Mouse (Mus musculus) embryonic fibroblast, embryonic 13.5 days (primary cell): ENCODE measurements around the gene Ino80e. TPM values are rescaled to one million over a fixed set of nuclear protein-coding genes. Genes with fewer than 3 reads are reported as not detected.

Experiments
- H3K27ac ChIP-seq: 2 replicates; pipeline ENCODE4 v1.5.1; 2012; ENCODE audit warnings: low read length, control low read depth, inconsistent platforms; ENCODE audit not compliant: insufficient read depth
- H3K4me1 ChIP-seq: 2 replicates; pipeline ENCODE4 v1.6.1; 2011; ENCODE audit warnings: low read length; ENCODE audit not compliant: control insufficient read depth, insufficient read depth
- H3K4me3 ChIP-seq: 2 replicates; pipeline ENCODE4 v1.5.1; 2011; ENCODE audit warnings: mild to moderate bottlenecking, control low read depth, low read length; ENCODE audit not compliant: insufficient read depth
- CTCF ChIP-seq: IDR thresholded peaks from 2 replicates; pipeline ENCODE4 v1.5.1; 2011; ENCODE audit warnings: mild to moderate bottlenecking, control low read depth, low read length, moderate library complexity, borderline replicate concordance; ENCODE audit not compliant: insufficient read depth
- POLR2A ChIP-seq: IDR thresholded peaks from 2 replicates; pipeline ENCODE4 v1.6.1; 2011; ENCODE audit warnings: low read depth, mild to moderate bottlenecking, control low read depth, low read length, moderate library complexity
- polyA plus RNA-seq: library from polyadenylated mRNA; stranded (reverse); fragments of >200 nt; gene quantifications from 2 replicates; pipeline ENCODE4 v1.2.4, GENCODE M21; 2011; ENCODE audit warnings: low read depth; ENCODE audit not compliant: missing spikeins, insufficient read length

Gene Ino80e
- polyA plus RNA-seq, 1 experiment, result 63.0 TPM

- no peaks in the 10 kb centered on the region for H3K4me1 ChIP-seq
- TF ChIP-seq CTCF (no peak), POLR2A (no peak)
- no peak overlapping the region for H3K4me3 ChIP-seq
- H3K27ac ChIP-seq, result no peak overlapping the region
Measured at GRCm38 (mm10) chr7:126817595-126817994, 44.6 kb downstream of the Ino80e start.

- H3K4me3 ChIP-seq, result no peak overlapping the region
- TF ChIP-seq CTCF (no peak), POLR2A (no peak)
Measured at GRCm38 (mm10) chr7:126816494-126816893, 45.7 kb downstream of the Ino80e start.

GRCm38 (mm10) chr7:126815726-126816222, 46.4 kb downstream of the Ino80e start:
- Histone ChIP-seq H3K4me3 (no peak overlapping the region), H3K27ac (no peak overlapping the region), H3K4me1 (no peaks in the 10 kb centered on the region)
- TF ChIP-seq CTCF, result no peak
- TF ChIP-seq POLR2A, result no peak

More at GRCm38 (mm10) chr7:126816494-126816893, 45.7 kb downstream of the Ino80e start:
- Histone ChIP-seq H3K27ac (no peak overlapping the region), H3K4me1 (no peaks in the 10 kb centered on the region)

- H3K4me3 ChIP-seq, result no peak overlapping the region
- H3K4me1 ChIP-seq, result no peaks in the 10 kb centered on the region
- no peak overlapping the region for H3K27ac ChIP-seq
- TF ChIP-seq CTCF, result no peak
- no peak for TF ChIP-seq POLR2A
Measured at GRCm38 (mm10) chr7:126809723-126810369, 52.3 kb downstream of the Ino80e start.

DNA sequence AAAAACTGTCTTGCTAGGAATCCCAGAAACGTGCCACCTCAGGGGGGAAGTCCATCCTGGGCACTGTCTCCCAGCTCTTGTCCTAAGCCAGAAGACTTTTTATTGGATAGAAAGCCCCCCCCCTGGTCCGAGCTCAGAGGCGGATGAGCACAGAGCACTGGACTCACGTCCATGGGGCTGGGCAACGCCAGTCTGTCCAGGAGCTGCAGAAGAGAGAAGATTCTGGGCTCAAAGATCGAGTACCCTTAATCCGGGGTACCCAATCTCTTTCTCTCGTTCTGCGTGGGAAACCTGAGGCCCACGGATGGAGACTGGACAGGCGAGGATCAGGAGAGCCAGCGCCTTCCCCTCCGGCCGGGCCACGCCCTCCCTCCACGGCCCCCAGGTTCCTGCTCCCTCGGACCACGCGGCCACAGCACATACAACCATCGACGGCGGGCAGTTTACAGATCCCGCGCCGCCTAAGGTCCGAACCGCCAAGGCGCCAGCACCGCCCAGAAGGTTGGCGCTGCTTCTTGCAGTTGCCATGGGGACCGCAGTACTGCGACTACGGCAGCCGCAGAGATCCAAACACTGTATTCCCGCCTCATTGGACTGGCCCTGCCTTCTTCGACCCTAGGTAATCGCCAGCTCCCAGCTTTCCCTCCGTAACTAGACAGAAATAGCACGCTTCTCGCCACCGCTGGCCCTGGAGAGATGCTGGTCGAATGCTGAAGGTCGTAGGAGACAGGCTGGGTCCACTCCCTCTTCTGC, 53.3 kb downstream of the Ino80e start:
- H3K27ac ChIP-seq, result no peak overlapping the region
- H3K4me3 ChIP-seq, result peak overlapping the region; percentile 48
- TF ChIP-seq POLR2A (peak; percentile 62), CTCF (no peak)
- H3K4me1 ChIP-seq, result no peaks in the 10 kb centered on the region

- H3K4me3 ChIP-seq, result no peak overlapping the region
- no peaks in the 10 kb centered on the region for H3K4me1 ChIP-seq
- H3K27ac ChIP-seq, result peak overlapping the region; percentile 6; the same call in 1 of the 2 replicates
- TF ChIP-seq CTCF (no peak), POLR2A (no peak)
Measured at GRCm38 (mm10) chr7:126807405-126807804, 54.8 kb downstream of the Ino80e start.

- Histone ChIP-seq H3K4me3 (no peak overlapping the region), H3K4me1 (no peaks in the 10 kb centered on the region), H3K27ac (peak overlapping the region; percentile 6; the same call in 1 of the 2 replicates)
- TF ChIP-seq POLR2A (no peak), CTCF (no peak)
Measured at GRCm38 (mm10) chr7:126806956-126807355, 55.2 kb downstream of the Ino80e start.

- H3K4me1 ChIP-seq, result no peaks in the 10 kb centered on the region
- no peak overlapping the region for H3K4me3 ChIP-seq
- no peak for TF ChIP-seq POLR2A
- no peak for TF ChIP-seq CTCF
- H3K27ac ChIP-seq, result no peak overlapping the region
Measured at GRCm38 (mm10) chr7:126803751-126804150, 58.4 kb downstream of the Ino80e start.

- Histone ChIP-seq H3K4me1 (no peaks in the 10 kb centered on the region), H3K27ac (no peak overlapping the region), H3K4me3 (no peak overlapping the region)
- no peak for TF ChIP-seq CTCF
- TF ChIP-seq POLR2A, result no peak
Measured at GRCm38 (mm10) chr7:126803181-126803580, 59.0 kb downstream of the Ino80e start.
